9 mouse cellular contexts compared by ENCODE assay signal in the genomic region with DNA sequence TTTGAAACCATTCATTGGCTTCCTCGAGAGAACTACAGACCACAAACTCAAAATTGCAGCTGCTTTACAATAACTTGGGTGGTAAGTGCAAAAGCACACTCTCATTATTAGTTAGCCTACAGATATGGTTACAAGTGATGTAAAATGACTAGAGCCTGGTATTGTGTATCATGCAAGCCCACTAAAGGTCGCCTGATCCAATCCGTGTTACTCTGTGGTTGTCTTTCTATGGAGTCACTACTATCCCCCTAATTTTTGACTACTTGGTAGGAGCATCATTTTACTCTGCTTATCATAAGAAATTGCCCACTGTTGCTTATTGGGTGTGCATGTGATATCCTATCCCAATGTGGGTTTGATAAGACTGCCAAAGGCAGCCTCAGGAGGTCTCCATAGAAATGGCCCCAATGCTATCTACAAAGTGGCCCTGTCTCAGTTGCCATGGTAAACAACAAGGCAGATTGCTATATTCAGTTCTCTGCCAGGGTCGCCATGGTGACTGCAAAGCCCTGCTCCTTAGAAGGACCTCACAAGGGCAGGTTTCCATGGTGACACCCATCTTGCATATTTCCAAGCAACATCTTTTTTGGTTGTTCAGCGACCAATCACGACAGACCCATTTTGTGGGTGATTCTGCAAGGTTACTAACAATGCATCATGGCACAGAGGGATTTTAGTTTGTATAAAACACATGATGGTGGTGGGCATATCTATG. TPM values are rescaled to one million over a fixed set of nuclear protein-coding genes. Genes with fewer than 3 reads are reported as not detected.
DNase-seq lines count a peak whose midpoint lies in the region; ATAC-seq and TF ChIP-seq lines count a peak whose summit lies in the region.
"Had no signal": no experiment of that assay in that cellular context is flagged by ENCODE, and none has a peak within 500 bp of the region (broad histone marks: within the 10 kb centered on the region; RNA-seq: fewer than 3 reads in every experiment).

No protein-coding gene starts in this region.

- 77% methylated on average over 6 of the region's 6 CpGs for WGBS in liver, postnatal 0 days (ENCODE audit: insufficient replicate concordance)

- TF ChIP-seq CTCF in liver, postnatal 0 days (IDR thresholded peaks at IDR 0.05; ENCODE audit: low read depth), result no peak

- TF ChIP-seq EP300 in liver, postnatal 0 days (IDR thresholded peaks at IDR 0.05; ENCODE audit: low read depth), result no peak

- no peak overlapping the region for H3K4me2 ChIP-seq in liver, postnatal 0 days (ENCODE audit: low read depth, low read length)
- H3K4me2 ChIP-seq: lung, embryonic 15.5 days had no signal

- intact Hi-C loops in left cerebral cortex, postnatal 14 days (cut with DNase I), result loop anchor here (5.0 kb wide), 1 partner anchor 41 kb away; a partner anchor contains a TSS

- H3K27me3 ChIP-seq in liver, postnatal 0 days (ENCODE audit: insufficient read depth, low read length), result no peaks in the 10 kb centered on the region
- H3K27me3 ChIP-seq: lung, embryonic 15.5 days had no signal

- H3K4me1 ChIP-seq in liver, postnatal 0 days (ENCODE audit: insufficient read depth), result no peaks in the 10 kb centered on the region
- H3K4me1 ChIP-seq: lung, embryonic 15.5 days had no signal

- no peak for ATAC-seq in liver, postnatal 0 days

- H3K9ac ChIP-seq in liver, postnatal 0 days (replicated peaks), result no peak overlapping the region
- H3K9ac ChIP-seq: lung, embryonic 15.5 days had no signal

- H3K9me3 ChIP-seq in liver, postnatal 0 days (ENCODE audit: low read length), result no peaks in the 10 kb centered on the region
- H3K9me3 ChIP-seq: lung, embryonic 15.5 days had no signal

- H3K4me3 ChIP-seq in liver, postnatal 0 days (ENCODE audit: low read depth, low read length), result no peak overlapping the region
- H3K4me3 ChIP-seq: lung, embryonic 15.5 days had no signal

- no peaks in the 10 kb centered on the region for H3K36me3 ChIP-seq in liver, postnatal 0 days (replicated peaks; ENCODE audit: insufficient read depth, low read length)
- H3K36me3 ChIP-seq: lung, embryonic 15.5 days had no signal

- no peak overlapping the region for H3K27ac ChIP-seq in liver, postnatal 0 days (ENCODE audit: low read depth)
- H3K27ac ChIP-seq: lung, embryonic 15.5 days had no signal

- peak; percentile 3 for DNase-seq in cerebellum, adult 9-10 months
- DNase-seq in cerebellum, adult 8-10 months, result no peak
- DNase-seq in frontal cortex, postnatal 14 days (ENCODE audit: low spot score in 2 of 2), result peak; percentile 24 to 58
- DNase-seq in left cerebral cortex, postnatal 14 days (ENCODE audit: low spot score in 2 of 2), result peak; percentile 43 to 83
- peak; percentile 21 for DNase-seq in right cerebral cortex, adult 18-20 months
- no peak for DNase-seq in liver, postnatal 0 days
- DNase-seq in urinary bladder, postnatal 36 days (ENCODE audit: low spot score in 2 of 2), result no peak
- no peak for DNase-seq in spleen, postnatal 4 days (ENCODE audit: low spot score in 2 of 2)

RNA-seq across cellular contexts. Expression of a gene that starts 42.1 kb away (rescaled TPM):
- 10 to 100 TPM; 29.4 to 29.7 TPM for total RNA-seq in left cerebral cortex, postnatal 14 days (2021)
- 13.4 and 14.1 TPM in 2 replicates for polyA plus RNA-seq in liver, postnatal 0 days (2015; fragmentation: Nextera tagmentation; extraction: Ambion mirVana)

Comparison
In these comparisons a context has a peak if more than half of its experiments do, and no peak if none do; other contexts are left out.
1. DNase-seq: peak in cerebellum, adult 9-10 months (single experiment), frontal cortex, postnatal 14 days (2 of 2), left cerebral cortex, postnatal 14 days (2 of 2) and right cerebral cortex, adult 18-20 months (single experiment); none in cerebellum, adult 8-10 months (single experiment), liver, postnatal 0 days (single experiment), urinary bladder, postnatal 36 days (0 of 2) and spleen, postnatal 4 days (0 of 2).